Mouse (Mus musculus) kidney, adult 2 months (tissue): Measurements from ENCODE around the gene Dner.

Experiments
- CTCF ChIP-seq: fragments of 200-500 bp; conservative IDR thresholded peaks from 2 replicates; pipeline ENCODE4 v1.5.1; 2011; ENCODE audit warnings: low read depth, mild to moderate bottlenecking, control low read depth, low read length, moderate library complexity, mixed read lengths; ENCODE audit not compliant: insufficient read depth, insufficient read length
- POLR2A ChIP-seq: fragments of 200-500 bp; IDR thresholded peaks from one replicate; pipeline ENCODE4 v1.6.1; 2011; ENCODE audit warnings: low read depth, low read length, control low read depth

DNA sequence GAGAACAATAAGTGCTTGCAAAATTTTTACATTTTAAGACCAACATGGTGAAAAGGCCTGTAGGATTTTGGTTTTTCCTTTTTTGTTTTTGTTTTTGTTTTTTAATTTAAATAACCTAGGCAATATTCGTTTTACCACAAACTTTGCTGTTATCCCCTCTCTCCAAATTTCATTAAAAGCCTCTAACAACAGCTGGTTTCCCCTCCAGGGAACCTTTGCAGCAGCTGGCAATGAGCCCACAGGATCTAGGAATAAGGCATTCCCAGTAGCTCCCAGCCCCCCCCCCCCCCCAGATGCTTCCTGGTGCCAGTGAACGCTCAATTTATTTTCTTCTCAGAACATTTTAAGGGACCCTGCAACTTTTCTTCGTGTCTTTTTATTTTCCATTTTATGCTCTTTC, 370.7 kb downstream of the Dner start:
- TF ChIP-seq CTCF (no peak), POLR2A (no peak)
